Mouse (Mus musculus): ENCODE measurements around the gene Cldn9.

DNA sequence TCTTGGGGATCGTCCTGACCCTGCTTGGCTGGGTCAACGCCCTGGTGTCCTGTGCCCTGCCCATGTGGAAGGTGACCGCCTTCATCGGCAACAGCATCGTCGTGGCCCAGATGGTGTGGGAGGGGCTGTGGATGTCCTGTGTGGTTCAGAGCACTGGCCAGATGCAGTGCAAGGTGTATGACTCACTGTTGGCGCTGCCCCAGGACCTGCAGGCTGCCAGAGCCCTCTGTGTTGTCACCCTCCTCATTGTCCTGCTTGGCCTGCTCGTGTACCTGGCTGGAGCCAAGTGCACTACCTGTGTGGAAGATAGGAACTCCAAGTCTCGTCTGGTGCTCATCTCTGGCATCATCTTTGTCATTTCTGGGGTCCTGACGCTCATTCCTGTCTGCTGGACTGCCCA lies 2.7 kb downstream of the Cldn9 start:
- TF ChIP-seq CTCF (IDR thresholded peaks at IDR 0.05; ENCODE audit: borderline replicate concordance, insufficient read depth, low read depth, low read length) (no peak), POLR2A (IDR thresholded peaks at IDR 0.05; ENCODE audit: borderline replicate concordance, insufficient read depth, low read length) (no peak)

Measured in cerebellum, adult 2 months (tissue).